Mouse (Mus musculus) liver, adult 2 months (tissue): Measurements from ENCODE around the gene Islr2. TPM values are rescaled to one million over a fixed set of nuclear protein-coding genes. Genes with fewer than 3 reads are reported as not detected.
A peak's percentile ranks its signal among the peaks of the same experiment; 100 is the strongest.

ENCODE experiments used
- DNase-seq: peaks from one replicate; pipeline ENCODE4 v3.0.0-alpha.2; 2011; ENCODE audit warnings: low read depth, low spot score; ENCODE audit errors: extremely low read depth
- H3K27ac ChIP-seq: fragments of 200-500 bp; replicated peaks from 2 replicates; pipeline ENCODE4 v1.5.1; 2012; ENCODE audit warnings: low read depth, mild to moderate bottlenecking, control low read depth, inconsistent platforms, low read length; ENCODE audit not compliant: insufficient read depth
- H3K27me3 ChIP-seq: fragments of 200-500 bp; 2 replicates; pipeline ENCODE4 v1.6.1; 2012; ENCODE audit warnings: mild to moderate bottlenecking, moderate library complexity, low read length, inconsistent platforms; ENCODE audit not compliant: control insufficient read depth, insufficient read depth
- H3K36me3 ChIP-seq: fragments of 200-500 bp; 2 replicates; pipeline ENCODE4 v1.6.1; 2012; ENCODE audit warnings: low read length, inconsistent platforms; ENCODE audit not compliant: control insufficient read depth, insufficient read depth
- H3K4me1 ChIP-seq: fragments of 200-500 bp; 2 replicates; pipeline ENCODE4 v1.6.1; 2011; ENCODE audit warnings: low read length; ENCODE audit not compliant: control insufficient read depth, insufficient read depth
- H3K4me3 ChIP-seq: fragments of 200-500 bp; 2 replicates; pipeline ENCODE4 v1.5.1; 2011; ENCODE audit warnings: low read depth, mild to moderate bottlenecking, control low read depth, low read length, moderate library complexity; ENCODE audit not compliant: insufficient read depth
- H3K79me2 ChIP-seq: fragments of 200-500 bp; 2 replicates; pipeline ENCODE4 v1.6.1; 2012; ENCODE audit warnings: inconsistent platforms, mild to moderate bottlenecking, low read length, moderate library complexity; ENCODE audit not compliant: control insufficient read depth, insufficient read depth
- H3K9ac ChIP-seq: fragments of 200-500 bp; 2 replicates; pipeline ENCODE4 v1.6.1; 2012; ENCODE audit warnings: low read depth, mild to moderate bottlenecking, control low read depth, inconsistent platforms, low read length
- CTCF ChIP-seq: fragments of 200-500 bp; IDR thresholded peaks from 2 replicates; pipeline ENCODE4 v1.5.1; 2011; ENCODE audit warnings: low read depth, low read length, control low read depth
- POLR2A ChIP-seq: fragments of 200-500 bp; IDR thresholded peaks from 2 replicates; pipeline ENCODE4 v1.6.1; 2011; ENCODE audit warnings: low read length, control low read depth; ENCODE audit not compliant: insufficient read depth; ENCODE audit errors: extremely low read depth
- WGBS: fragments of 180-500 bp; shearing (Covaris S2); methylation state at CpG from one replicate; pipeline ENCODE4 v1.1.7; 2018; 5-methylcytosine and 5-hydroxymethylcytosine counted together
- polyA plus RNA-seq: library from polyadenylated mRNA; depleted of rRNA; stranded (reverse); fragments of >200 nt; gene quantifications from 2 replicates; pipeline ENCODE4 v1.2.3, GENCODE M21; 2012
- total RNA-seq: library from RNA; depleted of rRNA; stranded (reverse); fragments of >200 nt; gene quantifications from 2 replicates; pipeline ENCODE4 v1.2.3, GENCODE M21; 2014

Islr2 gene
- total and polyA plus RNA-seq, 2 experiments, result not detected

DNA sequence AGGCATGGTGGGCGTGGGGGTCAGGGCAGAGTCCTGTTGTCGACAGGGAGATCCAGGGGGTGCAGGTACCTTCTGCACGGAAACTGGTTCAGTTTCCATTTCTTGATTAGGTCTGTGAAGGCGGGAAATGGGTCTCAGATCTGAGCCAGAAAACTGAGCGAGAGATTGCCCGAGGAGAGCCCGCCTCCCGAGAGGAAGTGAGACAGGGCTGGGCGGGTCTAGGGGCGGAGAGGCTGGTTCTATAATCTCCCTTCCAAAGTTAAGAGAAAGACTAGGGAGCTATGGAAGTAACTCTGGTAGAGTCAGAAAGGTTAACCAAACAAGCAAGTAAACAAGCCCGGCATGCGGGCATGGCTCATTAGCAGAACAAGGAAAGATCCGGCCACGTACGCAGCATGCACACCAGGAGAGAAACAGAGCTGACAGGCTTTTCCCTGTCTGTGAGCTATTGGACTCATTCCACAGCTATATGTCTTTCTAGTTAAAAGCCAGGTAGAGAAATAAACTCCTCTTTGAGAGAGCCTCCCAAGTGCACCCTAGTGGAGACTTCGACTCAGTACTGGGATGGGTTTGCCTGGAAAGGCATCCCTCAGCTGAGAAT lies 45.6 kb upstream of the Islr2 start, which contains the start of gene Pml:
Gene Pml, minus strand, starts transcription at position 195 of the 601 bp plus-strand sequence.
- H3K27ac ChIP-seq, result peak within 1 kb of the TSS; percentile 95
- H3K27me3 ChIP-seq, result no peaks in the 10 kb centered on the region
- peak; percentile 78 for DNase-seq
- H3K4me3 ChIP-seq, result peak within 1 kb of the TSS; percentile 93
- H3K9ac ChIP-seq, result peak within 1 kb of the TSS; percentile 92
- H3K4me1 ChIP-seq, result peaks cover 6% of the 10 kb centered on the region; the same call in 1 of the 2 replicates
- WGBS, result under 1% methylated on average over 16 of the region's 16 CpGs
- peaks cover 7% of the 10 kb centered on the region; the same call in 1 of the 2 replicates for H3K79me2 ChIP-seq
- peaks cover 9% of the 10 kb centered on the region; the same call in 1 of the 2 replicates for H3K36me3 ChIP-seq
- TF ChIP-seq POLR2A (peak; percentile 38; the same call in 1 of the 2 replicates), CTCF (no peak)

DNA sequence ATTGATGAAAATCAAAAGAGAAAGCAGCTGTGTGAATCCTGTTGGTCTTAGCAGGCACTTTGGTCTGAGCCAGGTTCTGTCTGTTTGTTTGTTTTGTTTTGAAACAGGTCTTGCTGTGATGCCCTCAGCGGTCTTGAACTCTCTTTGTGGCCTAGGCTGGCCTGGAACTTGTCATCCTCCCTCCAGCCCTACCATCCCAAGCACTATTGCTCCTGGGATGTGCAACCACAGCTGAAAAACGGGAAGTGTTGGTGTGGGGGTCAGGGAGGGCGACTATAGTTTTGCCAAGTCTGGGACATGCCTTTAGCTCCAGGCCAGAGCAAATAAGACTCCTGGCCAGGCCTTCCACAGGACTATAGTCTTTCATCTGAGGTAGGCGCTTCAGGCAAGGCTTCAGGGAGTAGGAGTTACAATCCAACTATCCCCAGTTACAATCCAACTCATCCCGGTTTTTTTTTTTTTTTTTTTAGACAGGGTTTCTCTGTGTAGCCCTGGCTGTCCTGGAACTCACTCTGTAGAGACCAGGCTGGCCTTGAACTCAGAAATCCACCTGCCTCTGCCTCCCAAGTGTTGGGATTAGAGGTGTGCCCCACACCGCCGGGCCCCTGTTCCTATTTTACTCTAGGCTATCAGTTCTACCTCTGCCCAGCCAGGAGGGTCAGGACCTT lies 44.8 kb upstream of the Islr2 start:
- DNase-seq, result peak; percentile 80

DNA sequence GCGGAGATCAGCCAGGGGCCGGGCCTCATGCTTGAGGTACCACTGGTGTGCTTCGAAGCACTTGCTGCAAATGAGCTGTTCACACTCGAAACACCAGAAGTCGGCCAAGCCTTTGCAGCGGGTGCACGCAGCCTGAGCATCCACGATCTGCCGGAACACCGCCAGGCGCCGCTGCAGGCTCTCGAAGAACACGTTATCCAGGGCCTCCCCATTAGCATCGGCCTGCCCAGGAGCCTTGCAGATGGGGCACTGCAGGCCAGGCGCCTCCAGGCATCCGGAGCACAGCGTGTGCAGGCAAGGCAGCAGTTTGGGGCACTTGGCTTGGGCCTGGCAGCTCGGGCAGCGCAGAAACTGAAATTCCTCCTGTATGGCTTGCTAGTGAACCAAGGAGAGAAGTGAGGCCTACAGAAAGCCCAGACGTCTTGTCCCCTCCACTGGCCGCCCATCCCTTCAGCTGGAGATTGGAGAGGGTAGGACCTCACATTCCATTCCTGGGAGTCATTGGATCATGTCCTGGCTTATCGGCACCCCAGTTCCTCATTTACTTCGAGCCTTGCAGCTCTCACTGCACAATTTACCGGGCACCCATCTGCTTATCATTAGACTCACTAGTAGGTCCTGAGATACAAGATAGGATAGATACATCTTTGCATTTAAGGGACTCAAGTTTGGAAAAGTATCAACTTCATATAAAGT lies 43.1 kb upstream of the Islr2 start:
- TF ChIP-seq CTCF (peak; percentile 72), POLR2A (no peak)
- H3K9ac ChIP-seq, result peak overlapping the region; percentile 23
- H3K27ac ChIP-seq, result peak overlapping the region; percentile 24; the same call in 1 of the 2 replicates
- peak; percentile 26 for DNase-seq
- WGBS, result 52% methylated on average over 25 of the region's 25 CpGs
- H3K36me3 ChIP-seq, result peaks cover 12% of the 10 kb centered on the region; the same call in 1 of the 2 replicates
- H3K4me1 ChIP-seq, result peaks cover 16% of the 10 kb centered on the region
- no peaks in the 10 kb centered on the region for H3K27me3 ChIP-seq
- peak overlapping the region; percentile 38 for H3K4me3 ChIP-seq
- H3K79me2 ChIP-seq, result peaks cover 7% of the 10 kb centered on the region; the same call in 1 of the 2 replicates

More for the DNA sequence above, 44.8 kb upstream of the Islr2 start:
- no peaks in the 10 kb centered on the region for H3K27me3 ChIP-seq
- H3K79me2 ChIP-seq, result peaks cover 7% of the 10 kb centered on the region; the same call in 1 of the 2 replicates
- peaks cover 10% of the 10 kb centered on the region; the same call in 1 of the 2 replicates for H3K36me3 ChIP-seq
- H3K4me1 ChIP-seq, result peaks cover 11% of the 10 kb centered on the region
- TF ChIP-seq CTCF, result no peak
- no peak for TF ChIP-seq POLR2A
- WGBS, result 2% methylated on average over 7 of the region's 7 CpGs
- H3K9ac ChIP-seq, result peak overlapping the region; percentile 92
- H3K4me3 ChIP-seq, result peak overlapping the region; percentile 93
- peak overlapping the region; percentile 95 for H3K27ac ChIP-seq

DNA sequence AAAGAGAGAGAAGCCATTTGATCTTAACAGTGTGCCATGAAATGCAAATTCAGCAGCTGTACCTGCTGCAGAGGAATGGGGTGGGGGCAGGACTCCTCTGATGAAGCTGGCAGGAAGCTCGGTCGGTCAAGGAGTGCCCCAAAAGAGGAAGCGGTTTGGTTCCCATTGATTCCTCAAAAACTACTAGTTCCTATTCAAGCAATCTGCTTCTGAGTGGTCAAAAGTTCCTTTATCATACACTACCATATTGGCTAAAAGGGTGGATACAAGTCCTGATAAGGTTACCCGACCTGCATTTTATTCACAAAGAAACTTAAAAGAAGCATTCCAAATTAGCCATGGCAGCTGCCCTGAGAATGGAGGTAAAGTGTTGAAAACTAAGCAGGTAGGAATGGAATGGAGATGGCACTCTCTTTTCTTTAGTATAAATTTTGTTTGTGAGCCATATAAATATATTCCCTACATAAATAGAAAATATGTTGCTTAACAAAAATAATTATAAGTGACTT lies 42.0 kb upstream of the Islr2 start:
- Histone ChIP-seq H3K36me3 (peaks cover 12% of the 10 kb centered on the region; the same call in 1 of the 2 replicates), H3K79me2 (peaks cover 7% of the 10 kb centered on the region; the same call in 1 of the 2 replicates), H3K4me1 (peaks cover 23% of the 10 kb centered on the region), H3K27me3 (no peaks in the 10 kb centered on the region), H3K9ac (no peak overlapping the region), H3K4me3 (no peak overlapping the region), H3K27ac (no peak overlapping the region)
- peak; percentile 14 for DNase-seq
- WGBS, result 72% methylated on average over 4 of the region's 4 CpGs
- TF ChIP-seq CTCF, result no peak
- no peak for TF ChIP-seq POLR2A

DNA sequence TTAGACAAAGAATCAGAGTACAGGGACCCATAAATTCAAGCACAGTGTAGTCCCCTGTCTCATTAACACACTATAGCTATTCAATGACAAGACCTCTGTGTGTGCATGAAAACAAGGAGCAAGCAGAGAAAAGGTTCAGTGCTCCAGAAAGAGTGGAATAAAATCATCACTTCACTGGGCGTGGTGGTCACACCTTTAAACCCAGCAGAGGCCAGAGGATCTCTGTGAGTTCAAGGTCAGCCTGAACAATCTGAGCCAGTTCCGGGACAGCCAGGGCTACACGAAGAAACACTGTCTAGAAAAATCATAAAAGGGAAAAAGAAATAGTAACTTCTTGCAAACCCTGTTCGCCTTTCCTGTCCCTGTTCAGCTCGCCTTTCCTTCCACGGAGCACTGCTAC lies 39.6 kb upstream of the Islr2 start:
- H3K79me2 ChIP-seq, result peaks cover 15% of the 10 kb centered on the region; the same call in 1 of the 2 replicates
- 46% methylated on average over 6 of the region's 6 CpGs for WGBS
- 0 out of 2 replicates have a peak overlapping the region, but pooled peaks have one; percentile 8 for H3K27ac ChIP-seq
- peaks cover 19% of the 10 kb centered on the region for H3K4me1 ChIP-seq
- TF ChIP-seq CTCF (no peak), POLR2A (no peak)
- H3K27me3 ChIP-seq, result no peaks in the 10 kb centered on the region
- DNase-seq, result peak; percentile 16
- peaks cover 12% of the 10 kb centered on the region; the same call in 1 of the 2 replicates for H3K36me3 ChIP-seq
- no peak overlapping the region for H3K9ac ChIP-seq
- H3K4me3 ChIP-seq, result no peak overlapping the region
